Mouse (Mus musculus) embryonic facial prominence, embryonic 11.5 days (tissue): ENCODE results near the gene Lsamp. TPM values are rescaled to one million over a fixed set of nuclear protein-coding genes. Genes with fewer than 3 reads are reported as not detected.

Experiments used
- ATAC-seq: fragments of 200-750 bp; cut with Nextera tagmentation; replicated peaks from 2 replicates; pipeline ENCODE4 v1.8.0; 2017; ENCODE audit warnings: low read depth; ENCODE audit not compliant: insufficient number of reproducible peaks, low FRiP score, low TSS enrichment
- DNase-seq: peaks from one replicate; pipeline ENCODE4 v3.0.0-alpha.2; 2015; ENCODE audit warnings: low spot score
- H3K27ac ChIP-seq: fragments of 300-500 bp; sonication (generic); replicated peaks from 2 replicates; pipeline ENCODE4 v1.5.1; 2014; ENCODE audit warnings: mild to moderate bottlenecking, low read depth, low read length, control low read depth
- H3K27me3 ChIP-seq: fragments of 300-500 bp; sonication (generic); 2 replicates; pipeline ENCODE4 v1.6.1; 2014; ENCODE audit warnings: mild to moderate bottlenecking, low read length, moderate library complexity, mixed read lengths; ENCODE audit not compliant: control insufficient read depth, insufficient read depth
- H3K36me3 ChIP-seq: fragments of 300-500 bp; sonication (generic); replicated peaks from 2 replicates; pipeline ENCODE4 v1.6.1; 2014; ENCODE audit warnings: low read depth, mild to moderate bottlenecking, low read length, moderate library complexity, mixed read lengths; ENCODE audit not compliant: control insufficient read depth, insufficient read depth
- H3K4me1 ChIP-seq: fragments of 300-500 bp; sonication (generic); 2 replicates; pipeline ENCODE4 v1.6.1; 2014; ENCODE audit warnings: low read length, mixed read lengths; ENCODE audit not compliant: control insufficient read depth, insufficient read depth
- H3K4me2 ChIP-seq: fragments of 300-500 bp; sonication (generic); 2 replicates; pipeline ENCODE4 v1.6.1; 2014; ENCODE audit warnings: low read depth, mild to moderate bottlenecking, control low read depth, low read length, moderate library complexity
- H3K4me3 ChIP-seq: fragments of 300-500 bp; sonication (generic); 2 replicates; pipeline ENCODE4 v1.5.1; 2014; ENCODE audit warnings: low read depth, low read length, control low read depth
- H3K9ac ChIP-seq: fragments of 300-500 bp; sonication (generic); replicated peaks from 2 replicates; pipeline ENCODE4 v1.6.1; 2014; ENCODE audit warnings: mild to moderate bottlenecking, control low read depth, low read length
- H3K9me3 ChIP-seq: fragments of 300-500 bp; sonication (generic); replicated peaks from 2 replicates; pipeline ENCODE4 v1.6.1; 2016; ENCODE audit warnings: mild to moderate bottlenecking, low read length, inconsistent platforms, mixed read lengths; ENCODE audit not compliant: control insufficient read depth
- WGBS: fragments of 180-500 bp; shearing (Covaris S2); extraction: QIAGEN DNeasy Blood & Tissue Kit; methylation state at CpG from one replicate; pipeline ENCODE4 v1.1.7; 2014; 5-methylcytosine and 5-hydroxymethylcytosine counted together
- polyA plus RNA-seq: library from polyadenylated mRNA; unstranded; fragments of >200 nt; fragmentation: Nextera tagmentation; extraction: Ambion mirVana; gene quantifications from 2 replicates; pipeline ENCODE4 v1.2.1, GENCODE M21; 2014

Lsamp gene
- polyA plus RNA-seq, 1 experiment from 2014 or later = 5.7 TPM

DNA sequence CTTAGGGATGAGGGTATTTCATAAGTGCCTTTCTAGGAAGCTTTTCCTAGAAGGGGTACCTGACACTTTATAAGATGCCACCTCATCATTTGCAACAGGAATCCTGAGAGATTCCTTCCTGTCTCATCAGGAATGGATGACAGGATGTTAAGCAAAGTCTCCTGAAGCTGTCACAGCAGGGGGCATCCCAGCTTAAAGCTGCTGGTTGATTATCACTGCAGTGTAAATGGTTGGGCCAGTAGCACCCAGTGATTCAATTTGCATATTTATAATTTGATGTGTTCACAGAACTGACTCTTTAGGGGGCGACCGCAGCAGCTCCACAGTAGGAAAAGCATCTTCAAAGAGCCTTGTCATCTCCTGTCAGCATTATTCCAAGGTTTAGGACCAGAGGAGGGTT is 1656.7 kb downstream of the Lsamp start:
- whole genome bisulfite sequencing = 54% methylated on average over 2 of the region's 2 CpGs

GRCm38 (mm10) chr16:41653261-41653660 is 1669.1 kb downstream of the Lsamp start:
- ATAC-seq (no peak), DNase-seq (no peak)
- H3K27ac ChIP-seq = no peak overlapping the region
- no peak overlapping the region for H3K4me2 ChIP-seq
- no peaks in the 10 kb centered on the region for H3K4me1 ChIP-seq
- H3K9ac ChIP-seq = no peak overlapping the region
- no peaks in the 10 kb centered on the region for H3K36me3 ChIP-seq
- WGBS = 83% methylated on average over 2 of the region's 2 CpGs
- H3K9me3 ChIP-seq = no peaks in the 10 kb centered on the region
- H3K4me3 ChIP-seq = no peak overlapping the region
- H3K27me3 ChIP-seq = no peaks in the 10 kb centered on the region

More for the DNA sequence above, 1656.7 kb downstream of the Lsamp start:
- Histone ChIP-seq H3K9ac (no peak overlapping the region), H3K9me3 (no peaks in the 10 kb centered on the region), H3K27ac (no peak overlapping the region), H3K36me3 (no peaks in the 10 kb centered on the region), H3K4me2 (no peak overlapping the region), H3K27me3 (no peaks in the 10 kb centered on the region), H3K4me1 (no peaks in the 10 kb centered on the region), H3K4me3 (no peak overlapping the region)
- DNase-seq = no peak
- ATAC-seq = no peak

GRCm38 (mm10) chr16:41674316-41675038 is 1690.3 kb downstream of the Lsamp start:
- WGBS = 82% methylated on average over 2 of the region's 2 CpGs
- no peaks in the 10 kb centered on the region for H3K9me3 ChIP-seq

DNA sequence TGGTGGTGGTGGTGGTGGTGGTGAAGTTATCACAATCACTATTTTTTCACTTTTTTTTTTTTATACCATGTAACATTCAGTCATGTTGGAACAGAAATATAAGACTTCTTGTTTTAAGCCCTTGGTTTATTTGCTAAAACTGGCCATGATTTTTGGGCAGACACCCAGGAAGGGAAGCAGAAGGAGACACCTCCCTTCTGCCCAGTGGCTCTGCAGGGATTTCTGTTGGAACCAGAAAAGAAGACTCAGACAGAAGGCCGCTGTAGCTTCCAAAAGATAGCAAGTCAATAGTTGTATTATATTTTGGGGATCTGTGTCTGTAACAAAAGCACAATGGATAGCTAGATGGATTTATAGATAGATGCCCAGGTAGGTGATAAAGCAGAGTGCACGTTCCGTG is 1691.6 kb downstream of the Lsamp start:
- H3K9ac ChIP-seq = no peak overlapping the region
- WGBS = 91% methylated on average over 3 of the region's 3 CpGs
- H3K27me3 ChIP-seq = no peaks in the 10 kb centered on the region
- ATAC-seq (no peak), DNase-seq (no peak)
- no peaks in the 10 kb centered on the region for H3K36me3 ChIP-seq
- no peaks in the 10 kb centered on the region for H3K9me3 ChIP-seq
- no peak overlapping the region for H3K27ac ChIP-seq
- H3K4me3 ChIP-seq = no peak overlapping the region
- H3K4me1 ChIP-seq = no peaks in the 10 kb centered on the region
- no peak overlapping the region for H3K4me2 ChIP-seq

More at GRCm38 (mm10) chr16:41674316-41675038, 1690.3 kb downstream of the Lsamp start:
- Histone ChIP-seq H3K27ac (no peak overlapping the region), H3K27me3 (no peaks in the 10 kb centered on the region), H3K4me2 (no peak overlapping the region), H3K4me3 (no peak overlapping the region), H3K4me1 (no peaks in the 10 kb centered on the region), H3K36me3 (no peaks in the 10 kb centered on the region), H3K9ac (no peak overlapping the region)
- ATAC-seq (no peak), DNase-seq (no peak)

DNA sequence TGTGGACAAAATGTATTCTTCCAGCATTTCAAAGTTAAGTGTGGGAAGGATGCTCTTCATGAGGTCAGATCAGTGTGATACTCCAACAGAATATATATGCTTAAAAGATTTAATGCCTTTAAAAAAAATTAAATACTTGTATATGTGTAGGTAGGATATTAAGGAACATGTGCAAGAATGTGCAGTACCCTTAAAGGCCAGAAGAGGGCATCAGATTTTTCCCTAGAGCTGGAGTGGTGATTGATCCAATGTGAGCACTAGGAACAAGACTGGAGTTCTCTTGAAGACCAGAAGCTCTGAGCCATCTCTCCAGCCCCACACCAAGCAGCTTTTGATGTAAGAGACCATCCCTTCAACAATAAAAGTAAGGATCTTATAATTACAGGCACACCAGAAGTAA is 1708.3 kb downstream of the Lsamp start:
- no peaks in the 10 kb centered on the region for H3K36me3 ChIP-seq
- DNase-seq (peak; percentile 42), ATAC-seq (no peak)
- H3K4me2 ChIP-seq = no peak overlapping the region
- H3K27me3 ChIP-seq = no peaks in the 10 kb centered on the region
- no peaks in the 10 kb centered on the region for H3K4me1 ChIP-seq
- H3K9ac ChIP-seq = no peak overlapping the region
- no peak overlapping the region for H3K27ac ChIP-seq
- H3K4me3 ChIP-seq = no peak overlapping the region
- no peaks in the 10 kb centered on the region for H3K9me3 ChIP-seq

DNA sequence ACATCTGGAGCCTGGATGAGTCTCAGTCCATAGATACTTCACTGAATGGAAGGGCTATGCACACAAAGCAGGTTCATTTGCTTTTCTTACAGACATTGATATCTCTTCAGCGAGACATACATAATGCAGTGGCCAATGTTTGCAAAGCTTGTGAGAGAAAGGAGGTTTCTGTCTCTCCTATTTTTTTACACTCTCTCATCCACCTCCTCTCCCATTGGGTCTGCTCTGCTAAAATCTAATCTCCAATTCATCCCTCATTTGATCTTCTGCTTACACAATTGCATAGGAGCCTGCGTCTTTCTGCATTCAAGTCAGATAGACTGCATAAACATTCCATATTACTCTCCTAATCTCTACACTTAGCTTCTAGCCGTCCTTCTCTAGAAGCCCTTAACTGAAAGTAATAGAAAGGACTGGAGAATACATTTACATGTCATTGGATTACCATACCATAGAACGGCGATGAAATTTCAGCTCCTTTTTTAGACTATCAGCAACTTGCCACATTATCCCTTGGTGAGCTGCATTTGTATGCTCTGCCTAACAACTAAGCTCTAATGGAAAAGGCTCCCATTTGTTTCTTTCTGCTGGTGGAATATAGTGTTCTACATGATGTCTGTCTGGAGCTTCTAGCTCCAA is 1717.7 kb downstream of the Lsamp start:
- Histone ChIP-seq H3K27ac (no peak overlapping the region), H3K4me1 (no peaks in the 10 kb centered on the region), H3K4me2 (no peak overlapping the region), H3K36me3 (no peaks in the 10 kb centered on the region), H3K9me3 (no peaks in the 10 kb centered on the region), H3K4me3 (no peak overlapping the region), H3K9ac (no peak overlapping the region), H3K27me3 (no peaks in the 10 kb centered on the region)
- DNase-seq (no peak), ATAC-seq (no peak)
- WGBS = 81% methylated on average over 5 of the region's 5 CpGs

GRCm38 (mm10) chr16:41728900-41729585 is 1744.9 kb downstream of the Lsamp start:
- Histone ChIP-seq H3K4me1 (no peaks in the 10 kb centered on the region), H3K27ac (no peak overlapping the region), H3K4me2 (no peak overlapping the region), H3K9ac (no peak overlapping the region), H3K27me3 (no peaks in the 10 kb centered on the region), H3K4me3 (no peak overlapping the region), H3K9me3 (no peaks in the 10 kb centered on the region), H3K36me3 (no peaks in the 10 kb centered on the region)
- WGBS = 86% methylated on average over 9 of the region's 9 CpGs
- no peak for DNase-seq
- ATAC-seq = no peak

DNA sequence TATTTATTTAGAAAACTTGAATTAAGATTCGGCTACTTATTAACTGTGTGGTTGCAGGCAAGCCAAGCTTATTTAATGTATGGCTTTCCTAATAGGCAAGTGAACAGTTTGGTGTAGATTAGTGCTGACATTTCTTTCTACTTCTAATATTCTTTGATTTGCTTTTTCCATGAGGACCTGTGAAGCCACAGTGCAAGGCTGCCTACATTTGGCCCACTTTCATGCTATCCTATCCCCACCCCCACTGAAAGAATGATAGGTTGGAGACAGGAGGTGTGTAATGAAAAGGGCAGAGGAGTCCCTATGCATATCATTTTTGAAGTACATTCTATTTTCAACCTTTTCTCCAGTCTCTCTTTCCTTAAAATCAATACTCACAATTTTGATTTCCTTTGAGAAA is 1745.8 kb downstream of the Lsamp start:
- no peak overlapping the region for H3K4me3 ChIP-seq
- no peak overlapping the region for H3K4me2 ChIP-seq
- 93% methylated on average over 1 of the region's 1 CpGs for WGBS
- H3K36me3 ChIP-seq = no peaks in the 10 kb centered on the region
- H3K27ac ChIP-seq = no peak overlapping the region
- H3K4me1 ChIP-seq = no peaks in the 10 kb centered on the region
- ATAC-seq = no peak
- no peak for DNase-seq
- H3K27me3 ChIP-seq = no peaks in the 10 kb centered on the region
- H3K9ac ChIP-seq = no peak overlapping the region
- H3K9me3 ChIP-seq = no peaks in the 10 kb centered on the region
